Mouse (Mus musculus) heart, adult 2 months (tissue): ENCODE measurements around the gene Serping1.

ENCODE experiments used
- CTCF ChIP-seq: fragments of 200-600 bp; IDR thresholded peaks from 2 replicates; pipeline ENCODE4 v1.8.1; 2022; ENCODE audit warnings: antibody characterized with exemption, mild to moderate bottlenecking, moderate library complexity
- EP300 ChIP-seq: fragments of 200-500 bp; IDR thresholded peaks from 2 replicates; pipeline ENCODE4 v1.6.1; 2011; ENCODE audit warnings: low read depth, low read length, control low read depth; ENCODE audit not compliant: insufficient read depth
- POLR2A ChIP-seq: fragments of 200-500 bp; IDR thresholded peaks from 2 replicates; pipeline ENCODE4 v1.6.1; 2011; ENCODE audit warnings: mild to moderate bottlenecking, low read depth, low read length, control low read depth; ENCODE audit not compliant: insufficient read depth

DNA sequence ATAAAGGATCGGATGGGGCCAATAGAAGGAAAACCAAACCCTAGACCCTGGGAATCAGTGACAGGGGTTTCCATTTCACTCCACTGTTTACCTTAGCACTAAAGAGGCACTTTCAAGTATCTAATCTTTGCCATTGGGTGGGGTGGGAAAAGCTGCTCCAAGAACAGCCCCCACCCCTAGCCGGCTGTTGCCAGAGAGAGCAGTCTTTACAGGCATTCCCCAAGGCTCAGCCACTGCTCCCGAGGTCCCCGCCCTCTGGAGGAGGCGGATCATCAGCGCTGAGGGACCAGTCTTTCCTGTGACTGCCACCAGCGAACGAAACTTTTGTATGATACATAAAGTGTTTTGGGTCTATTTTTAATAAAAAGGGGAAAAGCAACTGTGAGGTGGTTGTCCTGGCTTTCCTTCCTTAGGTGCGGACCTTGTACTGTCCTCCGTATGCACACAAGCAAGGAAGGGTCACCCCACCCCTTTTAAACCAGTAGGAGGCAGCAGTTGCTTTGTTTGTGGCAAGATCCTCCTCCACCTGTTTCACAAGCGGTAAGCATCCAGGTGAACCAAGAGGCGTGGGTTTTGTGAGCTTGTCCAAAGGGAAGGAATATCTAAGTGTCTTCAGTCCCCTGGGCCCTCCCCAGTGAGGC lies 36.9 kb downstream of the Serping1 start:
- TF ChIP-seq EP300 (0 out of 2 replicates have a peak, but pooled peaks have one; percentile 15), CTCF (peak; percentile 71), POLR2A (no peak)
